24 mouse cellular contexts compared by ENCODE assay signal in the genomic region with DNA sequence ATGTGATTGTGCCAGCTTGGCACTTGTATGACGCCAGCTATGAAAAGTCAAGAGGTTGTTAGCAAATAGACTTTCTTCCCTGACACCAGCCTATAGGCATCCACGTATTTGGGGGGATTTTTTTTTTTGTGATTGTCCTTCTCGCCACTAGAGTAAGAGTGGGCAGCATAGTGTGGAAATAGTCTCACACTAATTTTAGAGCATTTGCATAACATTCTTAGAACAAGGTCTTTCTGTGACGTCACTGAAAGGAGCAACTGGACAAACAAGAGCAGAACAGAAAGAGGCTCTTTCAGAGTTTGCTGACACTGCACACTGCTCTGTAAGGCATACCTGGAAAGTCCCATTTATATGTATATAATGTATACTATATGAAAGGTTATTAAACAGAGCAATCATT.
A peak's percentile ranks its signal among the peaks of the same experiment; 100 is the strongest.
DNase-seq lines count a peak whose midpoint lies in the region; ATAC-seq lines count a peak whose summit lies in the region.
"Had no signal": no experiment of that assay in that cellular context is flagged by ENCODE, and none has a peak within 500 bp of the region (broad histone marks: within the 10 kb centered on the region; RNA-seq: fewer than 3 reads in every experiment).

No protein-coding gene starts in this region.

- no peak overlapping the region for H3K4me3 ChIP-seq in lung, embryonic 16.5 days (ENCODE audit: low read length)
- H3K4me3 ChIP-seq in midbrain, embryonic 15.5 days = no peak overlapping the region
- H3K4me3 ChIP-seq: embryonic facial prominence, embryonic 10.5 days; embryonic facial prominence, embryonic 12.5 days; forebrain, embryonic 10.5 days; forebrain, embryonic 12.5 days had no signal

- 0 out of 2 replicates have a peak, but pooled peaks cover 3% of the 10 kb centered on the region for H3K4me1 ChIP-seq in lung, embryonic 16.5 days (replicated peaks; ENCODE audit: control insufficient read depth, insufficient read depth, low read length)
- H3K4me1 ChIP-seq in midbrain, embryonic 15.5 days = peaks cover 7% of the 10 kb centered on the region

- H3K27me3 ChIP-seq in lung, embryonic 16.5 days (ENCODE audit: control insufficient read depth, insufficient read depth, low read depth, low read length) = no peaks in the 10 kb centered on the region
- no peaks in the 10 kb centered on the region for H3K27me3 ChIP-seq in midbrain, embryonic 15.5 days (replicated peaks)
- H3K27me3 ChIP-seq: embryonic facial prominence, embryonic 12.5 days; Patski had no signal

- peak; percentile 37; the same call in 1 of the 2 replicates for ATAC-seq in lung, embryonic 16.5 days (ENCODE audit: low read depth)
- ATAC-seq in neutrophil, adult 5-6 weeks (ENCODE audit: extremely low read depth, insufficient number of reproducible peaks, low FRiP score, poor library complexity, severe bottlenecking) = 0 out of 2 replicates have a peak, but pooled peaks have one; percentile 14
- ATAC-seq in midbrain, embryonic 15.5 days (replicated peaks) = no peak
- ATAC-seq in erythroid progenitor cell, adult 5-6 weeks (replicated peaks; ENCODE audit: low FRiP score, poor library complexity, severe bottlenecking) = no peak
- ATAC-seq: activated CD4-positive, CD25-positive, alpha-beta regulatory T cell, adult 4 months; CD4-positive, CD25-positive, alpha-beta regulatory T cell, adult 4 months; forebrain, embryonic 14.5 days; forebrain, embryonic 16.5 days; Patski had no signal

- no peaks in the 10 kb centered on the region for H3K9me3 ChIP-seq in lung, embryonic 16.5 days (ENCODE audit: control insufficient read depth, low read length)
- H3K9me3 ChIP-seq in midbrain, embryonic 15.5 days = no peaks in the 10 kb centered on the region
- H3K9me3 ChIP-seq: embryonic facial prominence, embryonic 10.5 days; embryonic facial prominence, embryonic 12.5 days; forebrain, embryonic 10.5 days; forebrain, embryonic 12.5 days had no signal

- H3K27ac ChIP-seq in lung, embryonic 16.5 days (ENCODE audit: low read length) = no peak overlapping the region
- H3K27ac ChIP-seq in midbrain, embryonic 15.5 days = no peak overlapping the region
- H3K27ac ChIP-seq: embryonic facial prominence, embryonic 10.5 days; embryonic facial prominence, embryonic 12.5 days; forebrain, embryonic 10.5 days; forebrain, embryonic 12.5 days had no signal

- no peaks in the 10 kb centered on the region for H3K36me3 ChIP-seq in lung, embryonic 16.5 days (ENCODE audit: control insufficient read depth, insufficient read depth, low read length)
- H3K36me3 ChIP-seq in midbrain, embryonic 15.5 days (replicated peaks) = no peaks in the 10 kb centered on the region
- H3K36me3 ChIP-seq: embryonic facial prominence, embryonic 10.5 days; embryonic facial prominence, embryonic 12.5 days; forebrain, embryonic 10.5 days; forebrain, embryonic 12.5 days had no signal

- DNase-seq in lung, postnatal 4 days = no peak
- DNase-seq in lung, postnatal 36 days = peak; percentile 29
- DNase-seq in lung, postnatal 25 days (ENCODE audit: low spot score) = no peak
- DNase-seq: adrenal gland, adult 8-10 months; adrenal gland, postnatal 14 days; adrenal gland, postnatal 36 days; cerebellum, adult 11-12 months; cerebellum, adult 2 months; cerebellum, adult 9-10 months; cerebellum, postnatal 10 days; cerebellum, postnatal 25 days had no signal

- H3K9ac ChIP-seq in lung, embryonic 16.5 days (ENCODE audit: low read length) = no peak overlapping the region
- no peak overlapping the region for H3K9ac ChIP-seq in midbrain, embryonic 15.5 days
- H3K9ac ChIP-seq: embryonic facial prominence, embryonic 12.5 days; forebrain, embryonic 12.5 days had no signal

- no peak overlapping the region for H3K4me2 ChIP-seq in lung, embryonic 16.5 days (ENCODE audit: low read depth, low read length)
- H3K4me2 ChIP-seq in midbrain, embryonic 15.5 days = no peak overlapping the region
- H3K4me2 ChIP-seq: embryonic facial prominence, embryonic 12.5 days; forebrain, embryonic 12.5 days had no signal

- 62% methylated on average over 4 of the region's 4 CpGs for WGBS in lung, embryonic 16.5 days
- 68% methylated on average over 4 of the region's 4 CpGs for WGBS in midbrain, embryonic 15.5 days

Comparison
In these comparisons a context has a peak if more than half of its experiments do, and no peak if none do; other contexts are left out.
1. ATAC-seq: peak in lung, embryonic 16.5 days (single experiment) and neutrophil, adult 5-6 weeks (single experiment); none in midbrain, embryonic 15.5 days (single experiment) and erythroid progenitor cell, adult 5-6 weeks (single experiment).